Mouse (Mus musculus) layer of hippocampus, postnatal 10 days (tissue): Measurements from ENCODE around the gene Mill2. TPM values are rescaled to one million over a fixed set of nuclear protein-coding genes. Genes with fewer than 3 reads are reported as not detected.
"Not testable (repeated sequence)": the region's sequence is repeated elsewhere in the genome, so short reads cannot be mapped to it uniquely, and the experiment has no call there.

ENCODE experiments used
- DNase-seq, 2 experiments: peaks; one replicate each; pipeline ENCODE4 v3.0.0; 2021; ENCODE audit warnings: low spot score in 2 of 2
- long read RNA-seq: library from polyadenylated mRNA; stranded (forward); transcript quantifications from one replicate; pipeline ENCODE4 v2.0.0, GENCODE M21; 2023
- total RNA-seq, 2 experiments: library from RNA; stranded (reverse); gene quantifications; 2 replicates each; pipeline ENCODE4 v1.2.3; 2021

Gene Mill2
- total RNA-seq: 1 to 10 TPM; 1.5 to 2.2 TPM
- long read RNA-seq, partial matches to known transcripts: 0 of 2 reads
- long read RNA-seq, other reads (novel, unspliced or antisense): 1 of 2 reads

DNA sequence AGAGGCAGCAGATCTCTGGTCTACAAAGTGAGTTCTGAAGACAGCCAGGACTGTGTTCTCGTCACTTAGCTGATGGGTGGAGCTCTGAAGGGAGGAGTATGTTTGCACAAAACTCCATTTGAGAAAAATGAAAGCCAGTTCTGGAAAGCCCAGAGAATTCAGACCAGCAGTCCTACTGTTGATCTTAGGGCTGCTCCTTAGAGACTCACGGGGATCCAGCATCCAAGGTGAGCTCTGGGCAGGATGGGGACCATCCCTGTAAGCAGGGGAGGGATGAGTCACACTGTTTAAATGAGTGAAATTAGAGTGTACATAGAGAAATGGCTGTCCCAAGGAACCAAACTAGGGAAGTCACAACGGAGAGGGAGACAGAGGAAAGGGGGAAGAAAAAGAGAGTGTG, at the start of gene Mill2:
TSS of gene Mill2 (plus strand) at position 102 of the 400 bp plus-strand sequence.
- DNase-seq: no peak

DNA sequence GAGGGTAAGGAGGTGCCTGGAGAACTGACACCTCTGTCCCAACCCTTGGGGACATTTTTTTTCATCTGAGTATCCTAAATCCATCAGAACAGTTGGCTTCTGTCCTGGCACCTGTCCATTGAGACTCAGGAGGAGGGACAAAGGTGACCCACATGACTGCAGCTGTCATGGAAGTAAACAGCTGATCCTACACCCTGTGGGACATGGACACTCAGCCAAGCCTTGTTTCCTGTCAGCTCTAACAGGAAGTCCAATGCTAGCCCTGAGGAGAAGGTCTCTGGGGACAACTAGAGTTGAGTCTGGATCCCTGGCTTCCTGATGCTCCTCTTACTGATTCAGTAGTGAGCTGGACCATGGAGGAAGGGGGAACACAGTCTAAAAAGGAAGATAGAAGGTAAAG, 49.1 kb upstream of the Mill2 start:
- DNase-seq: not testable (repeated sequence)

DNA sequence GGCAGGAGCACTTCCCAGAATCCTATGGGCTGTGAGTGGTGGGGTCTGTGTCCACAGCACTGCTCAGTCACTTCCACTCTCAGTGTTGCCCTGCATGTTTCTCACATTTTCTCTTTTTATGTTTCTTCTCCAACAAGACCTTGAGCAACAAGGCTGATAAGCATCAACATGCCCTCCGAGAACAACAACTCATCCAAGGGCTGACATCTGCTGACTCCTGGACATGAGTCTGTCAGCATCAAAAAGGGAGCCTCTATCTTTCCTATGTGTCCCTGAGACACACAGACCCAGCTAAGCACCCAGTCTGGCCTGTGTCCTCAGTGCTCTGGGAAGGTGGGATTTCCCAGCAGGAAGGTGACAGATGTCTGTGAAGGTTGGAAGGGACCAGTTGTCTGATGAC, 41.3 kb upstream of the Mill2 start, which contains the start of gene Psg19:
TSS of gene Psg19 (minus strand) at position 101 of the 400 bp plus-strand sequence.
- DNase-seq: no peak

DNA sequence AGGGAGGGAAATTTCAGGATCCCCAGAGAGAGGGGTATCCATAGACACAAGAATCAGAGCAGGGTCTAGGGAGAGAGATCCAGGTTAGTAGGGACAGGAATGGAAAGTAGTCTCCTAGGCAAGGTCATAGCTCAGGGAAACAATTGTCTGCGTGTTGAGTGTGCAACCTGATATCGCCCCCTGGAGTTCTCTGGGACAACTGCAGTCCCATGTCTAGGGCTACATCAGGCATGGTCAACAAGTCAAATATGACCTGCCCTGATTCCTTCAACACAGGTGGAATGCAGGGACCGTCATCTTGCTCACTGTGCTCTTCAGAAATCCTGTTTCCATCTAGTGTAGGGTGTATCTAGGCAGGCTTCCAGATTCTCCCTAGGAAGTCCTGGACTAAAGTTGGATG, 40.6 kb upstream of the Mill2 start:
- no peak for DNase-seq

DNA sequence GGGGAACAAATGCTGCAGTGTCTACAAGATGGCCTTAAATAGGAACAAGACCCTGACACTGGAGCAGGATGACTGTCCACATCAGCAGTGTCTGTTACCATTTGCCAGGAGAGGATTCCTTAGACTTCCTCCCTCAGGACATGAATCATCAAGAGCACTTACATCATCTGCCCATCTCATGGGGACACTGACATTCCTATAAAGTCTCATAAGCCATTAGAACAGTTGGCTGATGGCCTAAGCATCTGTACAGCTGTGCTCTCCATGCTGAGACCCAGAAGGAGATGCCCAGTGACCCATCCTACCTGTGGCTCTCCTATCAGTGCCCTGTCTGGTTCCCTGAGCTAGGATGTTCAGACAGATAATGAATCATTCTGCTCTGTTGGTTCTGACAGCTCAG, 36.2 kb upstream of the Mill2 start:
- DNase-seq: no peak

DNA sequence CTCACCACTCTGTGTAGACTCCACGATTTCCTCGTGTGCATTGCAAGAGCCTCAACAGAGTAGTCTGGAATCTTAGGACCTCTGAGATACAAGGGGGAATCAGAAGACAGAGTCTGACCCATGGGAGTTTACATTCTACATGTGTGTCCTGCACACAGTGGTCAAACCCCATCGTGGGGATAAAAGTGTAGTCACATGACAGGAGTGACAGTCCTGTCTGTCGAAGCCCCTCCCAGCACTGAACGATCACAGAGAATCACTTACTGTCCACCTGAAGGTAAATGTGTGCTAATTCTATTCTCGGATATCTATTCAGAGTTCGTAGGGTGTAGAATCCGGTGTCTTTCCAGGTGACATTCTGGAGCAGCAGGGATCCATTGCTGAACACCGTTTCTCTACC, 21.5 kb upstream of the Mill2 start:
- DNase-seq: no peak

DNA sequence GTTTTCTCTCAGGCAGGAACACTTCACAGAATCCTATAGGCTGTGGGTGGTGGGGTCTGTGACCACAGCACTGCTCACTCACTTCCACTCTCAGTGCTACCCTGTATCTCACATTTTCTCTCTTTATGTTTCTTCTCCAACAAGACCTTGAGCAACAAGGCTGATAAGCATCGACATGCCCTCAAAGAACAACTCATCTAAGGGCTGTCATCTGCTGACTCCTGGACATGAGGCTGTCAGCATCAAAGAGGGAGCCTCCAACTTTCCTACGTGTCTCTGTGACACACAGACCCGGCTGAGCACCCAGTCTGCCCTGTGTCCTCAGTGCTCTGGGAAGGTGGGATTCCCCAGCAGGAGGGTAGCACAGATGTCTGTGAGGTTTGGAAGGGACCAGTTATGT, 18.3 kb upstream of the Mill2 start, which contains the start of gene Psg17:
TSS of gene Psg17 (minus strand) at position 101 of the 400 bp plus-strand sequence.
- DNase-seq: no peak

DNA sequence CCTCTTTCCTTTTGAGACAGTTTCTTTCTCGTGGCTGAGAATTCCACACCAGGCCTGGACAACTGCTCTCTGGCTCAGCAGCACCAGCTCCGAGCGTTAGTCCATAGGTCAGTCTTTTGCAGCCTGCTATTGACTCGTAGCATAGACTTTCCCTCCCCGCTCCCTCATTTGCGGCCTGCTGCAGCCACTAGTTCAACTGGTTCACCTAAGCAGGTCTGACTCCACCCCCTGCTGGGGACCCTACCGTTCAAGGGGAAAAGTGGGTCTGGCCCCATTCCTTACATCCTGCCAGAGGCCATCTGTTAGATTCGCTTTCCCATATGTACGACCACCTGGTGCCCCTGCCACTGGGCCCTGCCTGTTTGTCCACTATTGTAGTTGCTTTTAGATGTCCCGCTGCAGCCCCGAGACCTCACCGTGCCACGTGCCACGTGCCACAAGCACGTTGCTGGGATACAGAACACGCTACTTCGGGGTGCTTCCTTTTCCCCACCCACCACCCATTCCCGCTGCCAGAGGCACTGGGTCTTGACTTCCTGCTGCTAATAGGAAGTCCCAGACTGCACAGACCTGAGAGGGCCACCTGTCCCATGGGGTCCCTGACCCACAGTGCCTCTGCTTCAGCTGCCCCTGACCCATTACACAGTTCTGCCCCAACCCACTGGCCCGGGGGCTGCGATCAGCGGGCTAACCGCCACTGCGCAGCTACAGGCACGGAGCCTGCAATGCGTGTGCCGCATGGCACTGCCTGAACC, 11.8 kb upstream of the Mill2 start:
- no peak for DNase-seq

DNA sequence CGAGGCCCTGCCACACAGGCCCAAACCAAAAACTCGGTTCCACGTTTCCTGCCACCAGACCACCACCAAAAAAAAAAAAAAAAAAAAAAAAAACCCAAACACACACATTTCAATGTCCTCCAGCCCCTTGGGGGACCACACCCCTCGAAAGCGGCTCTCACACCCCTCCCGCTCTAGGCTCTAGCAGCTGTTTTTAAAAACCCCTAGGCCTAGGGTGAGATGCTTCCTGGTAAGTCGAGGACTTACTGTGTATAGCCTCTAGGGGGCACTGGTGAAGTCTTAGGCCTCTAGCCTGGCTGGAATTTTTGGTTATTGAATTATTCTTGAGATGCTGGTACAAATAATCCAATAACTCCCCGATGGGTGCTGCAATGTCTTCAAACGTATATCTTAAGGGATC, 11.2 kb upstream of the Mill2 start:
- DNase-seq: no peak

DNA sequence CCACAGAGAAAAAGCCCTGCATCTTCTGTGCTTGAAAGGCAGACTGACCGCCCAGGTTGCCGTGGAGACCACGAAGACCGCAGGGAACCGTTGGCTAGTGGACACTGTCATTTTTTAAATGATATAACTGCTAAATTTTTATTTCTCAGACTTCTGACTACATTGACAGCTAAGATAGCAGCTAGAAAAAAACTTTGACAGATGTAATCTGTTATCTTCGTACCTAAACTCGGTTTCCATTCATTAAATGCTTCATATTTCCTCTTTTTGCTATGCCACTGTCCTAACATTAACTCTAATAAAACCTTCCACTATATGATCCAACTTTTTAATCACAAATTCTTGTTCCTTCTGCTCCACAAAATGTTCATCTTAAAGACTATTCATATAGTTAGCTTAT, 10.2 kb upstream of the Mill2 start:
- DNase-seq: no peak

DNA sequence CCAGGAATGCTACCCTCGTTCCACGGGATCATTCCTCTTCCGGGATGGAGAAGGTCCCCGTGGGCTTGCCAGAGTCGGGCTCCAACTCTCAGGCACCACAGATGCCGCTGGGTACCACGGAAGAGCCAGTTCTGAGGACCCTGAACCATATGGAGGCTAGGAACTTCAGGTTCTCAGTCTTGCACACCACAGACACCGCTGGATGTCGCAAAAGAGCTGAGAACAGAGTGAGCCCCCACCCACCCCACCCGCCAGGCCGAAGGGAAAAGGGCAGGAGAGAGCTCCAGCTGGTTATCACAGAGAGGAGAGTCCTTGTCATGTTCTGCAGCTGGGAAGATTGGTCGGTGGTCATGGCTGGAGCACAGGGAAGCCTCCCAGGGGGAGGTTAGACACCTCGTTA, 7.5 kb upstream of the Mill2 start:
- no peak for DNase-seq

DNA sequence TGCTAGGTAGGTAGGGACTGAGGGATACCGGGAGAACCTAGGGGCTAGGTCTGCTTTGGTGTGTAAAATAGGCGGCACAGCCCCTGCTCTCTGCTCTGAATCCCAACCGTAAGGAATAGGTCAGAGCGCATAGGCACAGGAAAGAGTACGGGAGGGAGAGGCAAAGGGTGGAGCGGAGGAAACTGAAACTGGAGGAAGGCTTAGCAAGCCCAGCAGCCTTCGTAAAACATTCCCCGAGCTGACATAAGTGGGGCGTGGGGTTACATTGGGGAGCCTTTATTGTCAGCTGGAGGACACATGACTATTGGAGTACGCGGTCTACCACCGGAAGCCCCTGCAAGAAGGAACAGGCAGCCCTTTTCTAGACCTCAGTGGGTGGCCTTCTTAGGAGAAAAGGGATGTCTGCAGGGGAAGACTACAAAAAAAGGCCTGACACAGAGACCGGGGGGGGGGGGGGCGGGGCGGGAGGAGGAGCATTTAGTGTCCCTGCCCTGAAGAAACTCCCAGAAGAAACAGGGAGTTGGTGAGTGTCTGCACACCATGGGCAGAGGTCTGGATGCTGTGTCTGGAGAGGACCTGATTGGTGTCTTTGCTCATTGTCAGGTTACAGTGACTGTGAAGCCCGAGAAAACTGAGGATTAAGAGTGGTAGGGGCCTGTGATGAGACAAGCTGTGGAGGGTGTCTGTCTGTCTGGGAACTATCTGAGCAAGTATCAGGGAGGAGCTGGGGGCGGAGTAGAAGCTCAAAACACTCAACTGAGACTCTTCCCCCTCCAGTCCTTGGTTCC, 814 bp downstream of the Mill2 start:
- DNase-seq: peak; percentile 19 to 21

DNA sequence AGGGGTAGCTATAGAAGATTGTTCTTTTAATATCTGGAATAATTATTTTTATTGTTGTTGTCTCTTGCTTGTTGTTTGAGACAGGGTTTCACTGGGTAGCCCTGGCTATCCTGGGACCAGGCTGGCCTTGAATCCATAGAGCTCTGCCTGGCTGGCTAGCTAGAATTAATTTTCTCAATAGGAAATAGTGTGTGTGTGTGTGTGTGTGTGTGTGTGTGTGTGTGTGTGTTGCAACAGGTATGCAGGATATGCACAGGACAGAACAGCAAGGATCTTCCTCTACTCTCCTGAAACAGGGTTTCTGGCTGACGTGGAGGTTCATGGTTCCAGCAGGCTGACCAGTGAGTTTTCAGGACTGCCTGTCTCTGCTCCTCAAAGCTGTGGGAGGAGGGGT, 1.4 kb downstream of the Mill2 start:
- DNase-seq: no peak

DNA sequence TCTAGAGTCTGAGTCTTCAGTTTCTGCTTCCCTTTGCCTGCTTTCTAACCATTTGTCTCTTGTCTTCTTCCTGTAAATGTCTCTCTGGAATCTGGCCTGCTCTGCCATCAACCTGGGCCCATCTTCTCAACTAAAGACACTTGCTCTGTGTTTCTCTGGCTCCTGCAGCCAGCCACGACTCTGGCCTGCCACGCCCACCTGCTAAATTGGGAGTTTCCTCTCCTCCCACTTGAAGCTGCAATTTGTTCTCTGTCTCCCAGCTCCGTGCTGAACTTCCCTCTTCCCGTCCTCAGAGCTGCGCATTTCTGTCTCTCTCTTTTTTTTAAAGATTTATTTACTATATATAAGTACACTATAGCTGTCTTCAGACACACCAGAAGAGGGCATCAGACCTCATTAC, 5.0 kb downstream of the Mill2 start:
- no peak for DNase-seq

DNA sequence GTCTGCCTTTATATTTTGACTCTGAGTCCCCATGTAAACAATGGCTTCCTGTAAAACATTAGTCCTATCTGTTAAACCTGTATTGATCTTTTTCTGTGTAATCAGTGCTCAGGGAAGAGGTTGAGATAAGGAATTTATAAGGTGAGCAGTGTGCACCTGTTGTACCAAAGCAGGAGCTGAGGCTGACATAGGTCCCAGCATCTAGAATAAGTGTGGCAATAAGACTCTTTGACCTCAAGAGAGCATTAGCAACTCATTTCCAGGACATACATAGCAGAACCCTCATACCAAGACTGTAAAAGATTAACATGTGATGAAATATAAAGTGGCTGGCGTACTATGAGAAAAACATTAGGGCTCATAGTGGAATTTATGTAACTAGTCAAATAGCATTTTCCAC, 8.6 kb downstream of the Mill2 start:
- DNase-seq: no peak

DNA sequence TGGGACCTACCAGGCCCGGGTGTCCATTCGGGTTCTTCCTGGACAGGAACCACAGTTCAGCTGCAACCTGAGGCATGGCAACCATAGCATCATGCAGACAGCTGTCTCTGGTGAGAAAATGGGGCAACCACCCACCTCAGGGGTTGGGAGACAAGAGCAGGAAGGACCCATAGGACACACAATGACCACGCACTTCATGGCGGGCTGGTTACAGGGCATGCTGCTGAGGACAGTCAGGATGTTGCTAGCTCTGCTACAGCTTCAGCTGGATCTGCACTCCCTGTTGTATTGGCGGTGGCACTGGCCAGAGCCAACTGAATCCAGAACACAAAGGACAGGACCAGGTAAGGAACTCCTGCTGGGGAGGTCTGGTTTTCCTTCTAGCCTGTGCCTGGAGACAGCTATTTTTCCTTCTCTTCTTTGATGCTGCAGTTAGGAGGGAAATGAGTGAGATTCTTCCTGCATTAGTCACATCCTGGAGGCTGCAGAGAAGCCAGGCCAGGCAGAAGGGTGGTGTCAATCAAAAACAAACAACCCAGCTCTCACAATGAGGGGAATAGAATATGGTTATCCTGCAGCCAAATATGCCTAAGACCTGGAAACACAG, 18.6 kb downstream of the Mill2 start:
- DNase-seq: no peak

DNA sequence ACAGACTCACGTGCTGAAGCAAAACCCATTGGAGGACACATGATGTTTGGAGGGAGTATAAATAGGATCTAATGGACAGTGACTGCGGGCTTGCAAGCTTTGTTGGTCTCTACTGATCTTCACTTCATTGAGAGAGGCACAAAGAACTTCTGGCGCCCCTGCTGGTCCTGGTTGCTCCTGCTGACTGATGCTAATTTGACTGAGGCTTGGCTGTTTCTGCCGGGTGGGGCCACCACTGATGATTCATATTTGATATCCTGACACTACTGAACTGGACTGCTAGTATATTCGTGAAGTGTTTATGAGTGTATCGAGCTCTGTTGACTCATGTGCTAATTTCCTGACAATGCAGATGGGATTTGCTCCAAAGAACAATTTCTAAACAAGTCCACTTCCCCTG, 23.0 kb downstream of the Mill2 start:
- no peak for DNase-seq

DNA sequence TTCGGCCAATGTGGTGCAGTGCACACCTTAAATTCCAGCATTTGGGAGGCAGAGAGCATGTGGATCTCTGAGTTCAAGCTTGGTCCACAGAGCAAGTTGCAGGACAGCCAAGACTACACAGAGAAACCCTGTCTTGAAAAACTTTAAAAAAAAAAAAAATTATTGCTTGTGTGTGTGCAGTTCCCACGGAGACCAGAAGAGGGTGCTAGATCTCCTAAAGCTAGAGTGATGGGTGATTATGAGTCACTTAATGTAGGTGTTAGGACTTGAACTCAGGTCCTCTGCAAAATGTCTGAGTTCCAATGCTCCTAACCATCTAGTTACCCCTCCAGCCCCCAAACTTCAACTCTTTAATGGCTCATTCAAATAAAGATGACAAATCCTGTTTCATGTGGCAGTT, 28.7 kb downstream of the Mill2 start:
- no peak for DNase-seq

DNA sequence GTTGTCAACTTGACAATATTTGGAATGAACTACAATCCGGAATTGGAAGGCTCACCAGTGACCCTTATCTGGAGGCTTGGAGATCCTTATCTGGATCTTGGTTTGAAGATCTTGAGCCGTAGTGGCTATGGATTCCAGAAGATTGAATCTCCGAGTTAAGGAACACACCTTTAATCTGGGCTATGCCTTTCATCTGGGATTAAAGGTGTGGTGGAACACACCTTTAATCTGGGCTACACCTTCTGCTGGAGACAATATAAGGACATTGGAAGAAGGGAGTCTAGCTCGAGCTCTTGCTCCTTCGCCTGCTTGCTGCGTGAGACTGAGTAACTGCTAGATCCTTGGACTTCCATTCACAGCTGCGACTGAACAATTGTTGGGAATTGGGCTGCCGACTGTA, 31.3 kb downstream of the Mill2 start, which contains the start of gene Pglyrp1:
TSS of gene Pglyrp1 (plus strand) at position 301 of the 400 bp plus-strand sequence.
- DNase-seq: not testable (repeated sequence)

DNA sequence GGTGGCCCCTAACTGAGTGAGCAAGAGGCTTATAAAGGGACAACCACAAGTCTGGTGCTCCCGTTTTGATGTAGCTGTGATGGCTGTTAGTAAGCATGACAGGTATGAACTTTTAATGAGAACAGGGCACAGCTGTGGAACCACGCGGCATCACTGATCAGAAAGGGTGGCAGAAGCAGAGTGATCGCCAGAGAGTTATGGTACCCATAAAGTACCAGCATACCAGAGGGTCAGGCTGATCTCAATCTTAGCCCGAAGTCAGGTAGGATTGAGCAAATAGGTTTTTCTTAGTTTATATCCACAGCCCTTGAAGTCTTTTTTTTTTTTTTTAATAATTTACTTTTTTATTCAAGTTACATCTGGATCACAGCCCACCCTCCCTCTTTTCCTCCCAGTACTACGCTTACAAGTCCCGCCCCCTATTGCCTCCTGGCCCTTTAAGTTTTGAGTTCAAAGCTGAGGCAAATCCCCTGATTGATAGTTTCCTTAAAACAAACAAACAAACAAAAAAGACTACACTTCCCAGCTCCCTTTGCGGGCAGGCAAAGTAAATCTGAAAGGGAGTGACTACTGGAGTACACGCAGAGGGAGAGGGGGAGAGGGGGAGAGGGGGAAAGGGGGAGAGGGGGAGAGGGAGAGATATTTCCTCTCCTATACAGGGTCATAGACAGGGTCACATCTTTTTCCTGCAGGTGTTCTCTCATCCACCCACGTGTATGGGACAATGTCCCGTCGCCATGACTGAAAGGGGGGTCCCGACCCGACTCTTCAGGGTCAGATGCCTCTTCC, 32.4 kb downstream of the Mill2 start:
- DNase-seq: no peak

DNA sequence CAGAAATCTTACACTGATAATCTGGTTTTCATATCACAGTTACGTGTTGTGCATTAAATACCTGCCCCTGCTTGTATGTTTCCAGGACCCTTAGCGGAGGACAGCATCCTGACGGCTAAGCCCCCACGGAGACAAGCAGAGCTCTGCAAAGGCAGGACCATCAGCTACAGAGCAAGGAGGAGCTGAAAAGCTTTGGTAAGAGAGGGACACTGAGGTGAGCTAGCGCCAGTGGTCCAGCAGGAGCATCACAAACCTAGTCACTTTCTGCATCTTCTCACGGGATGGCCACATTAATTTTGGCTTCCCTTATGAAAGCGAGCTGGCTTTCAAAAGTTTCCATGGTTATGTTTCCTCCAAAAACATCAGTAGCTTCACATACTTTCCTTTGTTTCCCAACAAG, 33.0 kb downstream of the Mill2 start:
- DNase-seq: no peak
